Mouse (Mus musculus) CH12.LX (cell line): ENCODE results near the gene Ppp1r3c. TPM values are rescaled to one million over a fixed set of nuclear protein-coding genes. Genes with fewer than 3 reads are reported as not detected.

Experiments
- DNase-seq: peaks from one replicate; pipeline ENCODE4 v3.0.0-alpha.2; 2013; ENCODE audit errors: extremely low read depth
- H3K27ac ChIP-seq: 2 replicates; pipeline ENCODE4 v1.5.1; 2012; ENCODE audit warnings: low read depth, mild to moderate bottlenecking, control low read depth, moderate library complexity; ENCODE audit not compliant: insufficient read depth
- H3K27me3 ChIP-seq: replicated peaks from 2 replicates; pipeline ENCODE3; 2012; ENCODE audit warnings: inconsistent platforms
- H3K36me3 ChIP-seq, 2 experiments: replicated peaks in 1 of 2; 2 replicates each; pipeline versions ENCODE3 to v1.6.1; 2012; ENCODE audit warnings: inconsistent platforms in 1 of 2, low read length in 1 of 2, mild to moderate bottlenecking in 1 of 2, mixed read lengths in 1 of 2, moderate library complexity in 1 of 2; ENCODE audit not compliant: control insufficient read depth in 1 of 2, insufficient read depth in 1 of 2
- H3K4me1 ChIP-seq, 2 experiments: 2 replicates each; pipeline ENCODE4 v1.6.1; 2012; ENCODE audit warnings: inconsistent platforms in 1 of 2, moderate library complexity in 1 of 2; ENCODE audit not compliant: insufficient read depth in 2 of 2, control insufficient read depth in 1 of 2
- H3K4me2 ChIP-seq: 2 replicates; pipeline ENCODE4 v1.6.1; 2012; ENCODE audit warnings: low read depth, mild to moderate bottlenecking, control low read depth; ENCODE audit not compliant: poor library complexity, insufficient read depth, severe bottlenecking
- H3K4me3 ChIP-seq, 3 experiments: fragments of 150-350 bp in 1 of 3; sonication (generic) in 1 of 3; replicated peaks in 1 of 3; 2 replicates each; pipeline versions ENCODE3 to v1.5.1; 2011 to 2012; ENCODE audit warnings: low read depth in 2 of 3, low read length in 2 of 3, mild to moderate bottlenecking in 2 of 3, moderate library complexity in 2 of 3, control low read depth in 1 of 3, improper control_type of control experiment in 1 of 3, inconsistent platforms in 1 of 3, mixed read lengths in 1 of 3; ENCODE audit not compliant: poor library complexity in 1 of 3
- H3K79me2 ChIP-seq: replicated peaks from 2 replicates; pipeline ENCODE4 v1.6.1; 2012; ENCODE audit warnings: mild to moderate bottlenecking, moderate library complexity; ENCODE audit not compliant: control insufficient read depth, poor library complexity, insufficient read depth, severe bottlenecking; ENCODE audit errors: extremely low read depth
- H3K9ac ChIP-seq: 2 replicates; pipeline ENCODE4 v1.6.1; 2012; ENCODE audit warnings: low read depth, mild to moderate bottlenecking, control low read depth, moderate library complexity; ENCODE audit not compliant: insufficient read depth
- H3K9me3 ChIP-seq: replicated peaks from 2 replicates; pipeline ENCODE3; 2012; ENCODE audit warnings: low read length, inconsistent platforms, mixed read lengths
- BHLHE40 ChIP-seq: IDR thresholded peaks from 2 replicates; pipeline ENCODE4 v1.6.1; 2011; ENCODE audit warnings: mild to moderate bottlenecking, low read depth, low read length, improper control_type of control experiment
- CHD2 ChIP-seq: IDR thresholded peaks from 2 replicates; pipeline ENCODE4 v1.6.1; 2011; ENCODE audit warnings: low read length, improper control_type of control experiment
- CTCF ChIP-seq, 2 experiments: IDR thresholded peaks in 1 of 2; conservative IDR thresholded peaks in 1 of 2; 2 replicates each; pipeline ENCODE4 v1.5.1; 2011 to 2012; ENCODE audit warnings: low read depth in 2 of 2, low read length in 2 of 2, improper control_type of control experiment in 1 of 2, inconsistent platforms in 1 of 2, mild to moderate bottlenecking in 1 of 2, moderate library complexity in 1 of 2
- E2F4 ChIP-seq: IDR thresholded peaks from 2 replicates; pipeline ENCODE4 v1.6.1; 2011; ENCODE audit warnings: low read depth, low read length, improper control_type of control experiment; ENCODE audit not compliant: insufficient replicate concordance
- EP300 ChIP-seq: IDR thresholded peaks from 2 replicates; pipeline ENCODE4 v1.6.1; 2011; ENCODE audit warnings: low read length, improper control_type of control experiment
- ETS1 ChIP-seq: conservative IDR thresholded peaks from 2 replicates; pipeline ENCODE4 v1.6.1; 2012; ENCODE audit warnings: low read depth, mild to moderate bottlenecking, inconsistent platforms, low read length, improper control_type of control experiment, moderate library complexity
- HCFC1 ChIP-seq: IDR thresholded peaks from 2 replicates; pipeline ENCODE4 v1.6.1; 2012; ENCODE audit warnings: low read depth, mild to moderate bottlenecking, inconsistent platforms, low read length, improper control_type of control experiment
- IRF4 ChIP-seq: IDR thresholded peaks from 2 replicates; pipeline ENCODE4 v1.6.1; 2014; ENCODE audit warnings: low read depth, mild to moderate bottlenecking, inconsistent platforms, low read length, improper control_type of control experiment
- JUN ChIP-seq: IDR thresholded peaks from 2 replicates; pipeline ENCODE4 v1.6.1; 2011; ENCODE audit warnings: low read depth, mild to moderate bottlenecking, low read length, improper control_type of control experiment, moderate library complexity; ENCODE audit not compliant: insufficient read depth
- MAZ ChIP-seq: IDR thresholded peaks from 2 replicates; pipeline ENCODE4 v1.6.1; 2012; ENCODE audit warnings: low read depth, mild to moderate bottlenecking, inconsistent platforms, low read length, improper control_type of control experiment, moderate library complexity
- PAX5 ChIP-seq: IDR thresholded peaks from 2 replicates; pipeline ENCODE4 v1.6.1; 2012; ENCODE audit warnings: low read length, inconsistent platforms, mixed read lengths
- POLR2AphosphoS2 ChIP-seq: IDR thresholded peaks from 2 replicates; pipeline ENCODE4 v1.6.1; 2011; ENCODE audit warnings: low read depth, low read length, improper control_type of control experiment
- RAD21 ChIP-seq: IDR thresholded peaks from 2 replicates; pipeline ENCODE4 v1.6.1; 2011; ENCODE audit warnings: low read depth, mild to moderate bottlenecking, low read length, improper control_type of control experiment, moderate library complexity
- SMC3 ChIP-seq: IDR thresholded peaks from 2 replicates; pipeline ENCODE4 v1.6.1; 2011; ENCODE audit warnings: low read depth, low read length, improper control_type of control experiment
- TBP ChIP-seq: conservative IDR thresholded peaks from 2 replicates; pipeline ENCODE4 v1.6.1; 2011; ENCODE audit warnings: low read depth, low read length, improper control_type of control experiment
- USF2 ChIP-seq: conservative IDR thresholded peaks from 2 replicates; pipeline ENCODE4 v1.6.1; 2011; ENCODE audit warnings: low read depth, low read length, improper control_type of control experiment
- ZC3H11A ChIP-seq: IDR thresholded peaks from 2 replicates; pipeline ENCODE4 v1.6.1; 2012; ENCODE audit warnings: low read depth, mild to moderate bottlenecking, inconsistent platforms, low read length, improper control_type of control experiment
- ZKSCAN1 ChIP-seq: IDR thresholded peaks from 2 replicates; pipeline ENCODE4 v1.6.1; 2012; ENCODE audit warnings: low read depth, inconsistent platforms, low read length, improper control_type of control experiment, borderline replicate concordance
- ZNF384 ChIP-seq: IDR thresholded peaks from 2 replicates; pipeline ENCODE4 v1.6.1; 2012; ENCODE audit warnings: low read depth, low read length, improper control_type of control experiment, inconsistent platforms
- dilution Hi-C: fragments of 300-500 bp; cut with MboI; formaldehyde crosslinking; loops from 2 replicates; pipeline ENCODE4 v1.14.3; 2020; ENCODE audit warnings: low sequenced_read_pairs; ENCODE audit not compliant: extremely low pct_unique_long_range_greater_than_20kb, extremely low pct_ligation_motif_present
- in situ Hi-C: fragments of 300-500 bp; cut with MboI; formaldehyde crosslinking; loops from 3 replicates; pipeline ENCODE4 v1.14.3; 2019; ENCODE audit warnings: low sequenced_read_pairs, low pct_ligation_motif_present, low pct_unique_long_range_greater_than_20kb, mixed read lengths
- polyA plus RNA-seq: library from polyadenylated mRNA; unstranded; fragments of >175 nt; gene quantifications from 2 replicates; pipeline ENCODE4 v1.2.1, GENCODE M21; 2012; ENCODE audit warnings: low read depth; ENCODE audit not compliant: insufficient read length
- total RNA-seq, 2 experiments: library from RNA; depleted of rRNA; stranded (reverse); fragments of 300-350 nt in 1 of 2; fragments of >200 nt in 1 of 2; gene quantifications; 2 replicates each; pipeline ENCODE4 v1.2.3; 2012 to 2014

Ppp1r3c gene
- total and polyA plus RNA-seq, 3 experiments = not detected

DNA sequence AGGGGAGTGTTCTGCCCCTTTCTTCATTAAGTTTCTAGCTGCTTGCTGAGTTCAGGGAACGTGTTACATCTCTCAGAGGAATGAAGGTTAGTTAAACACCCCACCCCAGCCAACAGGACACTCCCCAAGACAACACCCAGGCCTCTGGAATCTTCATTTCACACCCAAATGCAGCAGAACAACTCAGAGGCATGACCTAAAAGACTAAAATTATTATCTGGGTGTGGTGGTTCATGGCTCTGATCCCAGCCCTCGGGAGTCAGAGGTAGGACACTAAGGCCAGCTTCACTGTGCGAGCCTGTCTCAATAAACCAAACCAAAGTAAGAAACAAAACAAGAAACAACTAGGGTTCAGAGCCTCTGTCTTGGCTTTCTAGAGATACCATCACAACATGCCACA lies 38.3 kb downstream of the Ppp1r3c start:
- DNase-seq = no peak
- Histone ChIP-seq H3K9ac (no peak overlapping the region), H3K4me1 (no peaks in the 10 kb centered on the region), H3K4me3 (no peak overlapping the region), H3K36me3 (no peaks in the 10 kb centered on the region), H3K9me3 (peaks cover 5% of the 10 kb centered on the region), H3K27me3 (no peaks in the 10 kb centered on the region), H3K79me2 (no peaks in the 10 kb centered on the region), H3K27ac (no peak overlapping the region), H3K4me2 (no peak overlapping the region)
- TF ChIP-seq EP300 = no peak
- dilution Hi-C loops = no loop called here
- in situ Hi-C loops = no loop called here

DNA sequence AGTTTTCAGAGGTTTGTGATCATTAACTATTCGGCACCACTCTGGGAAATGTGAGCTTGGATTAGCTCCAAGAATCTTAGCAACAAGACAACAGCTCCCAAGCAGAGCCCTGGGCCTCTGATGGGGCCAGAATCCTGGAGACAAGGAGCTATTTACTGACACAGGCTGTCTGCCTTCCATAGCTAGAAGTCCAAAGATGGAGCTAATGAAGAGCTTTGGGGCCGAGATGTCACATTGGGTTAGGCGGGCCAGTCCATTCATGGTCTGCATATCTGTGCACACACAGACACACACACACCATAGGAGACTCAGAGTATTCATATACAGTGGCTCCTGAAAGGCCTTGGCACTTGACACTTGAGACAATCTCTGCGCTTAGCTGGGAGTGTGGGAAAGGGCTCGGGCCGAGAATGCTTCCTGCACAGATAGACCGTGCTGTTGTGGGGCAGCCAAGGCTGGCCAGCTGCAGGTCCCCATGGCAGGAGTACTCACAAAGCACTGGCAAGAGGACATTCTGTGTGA lies 39.8 kb downstream of the Ppp1r3c start:
- no peak overlapping the region for H3K9ac ChIP-seq
- no peaks in the 10 kb centered on the region for H3K79me2 ChIP-seq
- dilution Hi-C loops = no loop called here
- DNase-seq = no peak
- H3K4me1 ChIP-seq = peaks cover 0 to 3% of the 10 kb centered on the region in 2 experiments; a peak in 1 of 4 replicates
- H3K4me3 ChIP-seq = no peak overlapping the region
- no peaks in the 10 kb centered on the region for H3K36me3 ChIP-seq
- H3K4me2 ChIP-seq = no peak overlapping the region
- peaks cover 5% of the 10 kb centered on the region for H3K9me3 ChIP-seq
- no peak for TF ChIP-seq CTCF (conservative IDR thresholded peaks at IDR 0.05 in 1 of 2, IDR thresholded peaks at IDR 0.05 in 1 of 2; ENCODE audit: low read depth in 2 of 2, low read length in 2 of 2)
- no peak for TF ChIP-seq ZKSCAN1
- no peak for TF ChIP-seq TBP
- TF ChIP-seq USF2 = no peak
- no peak for TF ChIP-seq MAZ
- no peak for TF ChIP-seq EP300
- no peak for TF ChIP-seq SMC3
- TF ChIP-seq ZC3H11A = no peak
- no peak for TF ChIP-seq BHLHE40
- no peak for TF ChIP-seq RAD21
- no peak for TF ChIP-seq JUN
- TF ChIP-seq CHD2 = no peak
- no peak for TF ChIP-seq HCFC1
- no peak for TF ChIP-seq ZNF384
- no peak for TF ChIP-seq IRF4
- no peak for TF ChIP-seq ETS1
- no peak for TF ChIP-seq PAX5
- no peak for TF ChIP-seq E2F4
- TF ChIP-seq POLR2AphosphoS2 = no peak
- H3K27ac ChIP-seq = no peak overlapping the region
- no peaks in the 10 kb centered on the region for H3K27me3 ChIP-seq
- in situ Hi-C loops = no loop called here
